In the genomic region with DNA sequence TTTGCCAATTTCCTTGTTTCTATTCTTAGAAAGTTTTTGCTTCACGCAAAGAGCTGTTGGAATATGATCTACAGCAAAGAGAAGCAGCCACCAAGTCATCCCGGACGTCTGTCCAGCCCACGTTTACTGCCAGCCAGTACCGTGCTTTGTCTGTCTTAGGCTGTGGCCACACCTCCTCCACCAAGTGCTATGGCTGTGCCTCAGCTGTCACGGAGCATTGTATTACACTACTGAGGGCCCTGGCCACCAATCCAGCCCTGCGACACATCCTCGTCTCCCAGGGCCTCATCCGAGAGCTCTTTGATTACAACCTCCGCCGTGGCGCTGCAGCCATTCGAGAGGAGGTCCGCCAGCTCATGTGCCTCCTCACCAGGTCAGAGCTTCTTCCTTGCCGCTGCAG, we compare ENCODE assay signal across 27 mouse cellular contexts.
DNase-seq lines count a peak whose midpoint lies in the region; ATAC-seq and TF ChIP-seq lines count a peak whose summit lies in the region.
"Had no signal": no experiment of that assay in that cellular context is flagged by ENCODE, and none has a peak within 500 bp of the region (broad histone marks: within the 10 kb centered on the region; RNA-seq: fewer than 3 reads in every experiment).

No protein-coding gene starts in this region.

- H3K36me3 ChIP-seq in lung, embryonic 14.5 days (ENCODE audit: insufficient read depth), result peaks cover 98% of the 10 kb centered on the region

- no peak overlapping the region for H3K27ac ChIP-seq in lung, embryonic 14.5 days (ENCODE audit: low read depth)
- H3K27ac ChIP-seq: embryonic facial prominence, embryonic 13.5 days; hindbrain, postnatal 0 days; limb, embryonic 15.5 days; liver, embryonic 14.5 days; lung, embryonic 15.5 days; midbrain, embryonic 10.5 days; neural tube, embryonic 15.5 days; stomach, postnatal 0 days had no signal

- TF ChIP-seq CTCF in lung, embryonic 14.5 days (IDR thresholded peaks at IDR 0.05; ENCODE audit: low read depth), result no peak

- no peak overlapping the region for H3K9ac ChIP-seq in lung, embryonic 14.5 days
- H3K9ac ChIP-seq: embryonic facial prominence, embryonic 13.5 days; limb, embryonic 15.5 days; liver, embryonic 14.5 days; lung, embryonic 15.5 days; neural tube, embryonic 15.5 days had no signal

- DNase-seq in gastrocnemius, adult 8-10 months (ENCODE audit: low spot score in 2 of 2), result peak; percentile 29 to 50
- DNase-seq in gastrocnemius, postnatal 10 days, result no peak
- no peak for DNase-seq in lung, embryonic 14.5 days
- DNase-seq in lung, postnatal 25 days (ENCODE audit: low spot score), result no peak
- DNase-seq in gastrocnemius, postnatal 25 days, result peak; percentile 43
- no peak for DNase-seq in right cerebral cortex, postnatal 25 days
- DNase-seq: adrenal gland, postnatal 10 days; cerebellum, adult 18-20 months; cerebellum, postnatal 36 days; heart, adult 11 months; kidney, postnatal 14 days; lung, postnatal 4 days; right cerebral cortex, adult 18-20 months; thymus, adult 2 months; thymus, postnatal 4 days had no signal

- no peak overlapping the region for H3K4me2 ChIP-seq in lung, embryonic 14.5 days
- H3K4me2 ChIP-seq: embryonic facial prominence, embryonic 13.5 days; heart, embryonic 11.5 days; limb, embryonic 15.5 days; lung, embryonic 15.5 days; neural tube, embryonic 15.5 days had no signal

- peak; percentile 62; the same call in 1 of the 2 replicates for ATAC-seq in lung, embryonic 14.5 days (ENCODE audit: insufficient read depth)
- no peak for ATAC-seq in megakaryocyte-erythroid progenitor cell, adult 5-6 weeks (replicated peaks; ENCODE audit: low FRiP score, low TSS enrichment, poor library complexity, severe bottlenecking)
- ATAC-seq: forebrain, embryonic 14.5 days; hindbrain, postnatal 0 days; intestine, embryonic 16.5 days had no signal

- no peaks in the 10 kb centered on the region for H3K27me3 ChIP-seq in lung, embryonic 14.5 days (ENCODE audit: insufficient read depth, low read length)
- H3K27me3 ChIP-seq: embryonic facial prominence, embryonic 13.5 days; limb, embryonic 15.5 days; lung, embryonic 15.5 days; neural tube, embryonic 15.5 days had no signal

- no peaks in the 10 kb centered on the region for H3K4me1 ChIP-seq in lung, embryonic 14.5 days (ENCODE audit: insufficient read depth)
- H3K4me1 ChIP-seq: embryonic facial prominence, embryonic 13.5 days; limb, embryonic 15.5 days; lung, embryonic 15.5 days; midbrain, embryonic 10.5 days; neural tube, embryonic 15.5 days had no signal

- WGBS in lung, embryonic 14.5 days, result 74% methylated on average over 15 of the region's 15 CpGs

- no peak overlapping the region for H3K4me3 ChIP-seq in lung, embryonic 14.5 days (ENCODE audit: low read depth, low read length)
- H3K4me3 ChIP-seq: embryonic facial prominence, embryonic 13.5 days; limb, embryonic 15.5 days; lung, embryonic 15.5 days; midbrain, embryonic 10.5 days; neural tube, embryonic 15.5 days had no signal

- H3K9me3 ChIP-seq in lung, embryonic 14.5 days (ENCODE audit: low read depth, low read length), result no peaks in the 10 kb centered on the region
- H3K9me3 ChIP-seq: embryonic facial prominence, embryonic 13.5 days; limb, embryonic 15.5 days; lung, embryonic 15.5 days; midbrain, embryonic 10.5 days; neural tube, embryonic 15.5 days had no signal

Comparison
In these comparisons a context has a peak if more than half of its experiments do, and no peak if none do; other contexts are left out.
1. DNase-seq: peak in gastrocnemius, adult 8-10 months (2 of 2) and gastrocnemius, postnatal 25 days (single experiment); none in gastrocnemius, postnatal 10 days (single experiment), lung, embryonic 14.5 days (single experiment), lung, postnatal 25 days (single experiment) and right cerebral cortex, postnatal 25 days (single experiment).